Mouse (Mus musculus) erythroblast, embryonic 14.5 days (primary cell): ENCODE measurements around the gene Asic1.

Experiments used
- GATA1 ChIP-seq: IDR thresholded peaks from 2 replicates; pipeline ENCODE4 v1.6.1; 2012; ENCODE audit warnings: low read length, inconsistent platforms, mixed read lengths
- TAL1 ChIP-seq: IDR thresholded peaks from 3 replicates; pipeline ENCODE4 v1.6.1; 2012; ENCODE audit warnings: low read length, inconsistent platforms, mixed read lengths

GRCm38 (mm10) chr15:99644776-99645175 is 25.4 kb upstream of the Asic1 start:
- TF ChIP-seq TAL1, result no peak
- TF ChIP-seq GATA1, result no peak
